Mouse (Mus musculus) lung, embryonic 14.5 days (tissue): ENCODE measurements at regions not wholly inside any gene's neighbourhood (a gene's known extent, or its start where the extent isn't known, plus 50 kb on each side); places are given as distances from the start of the nearest gene placed in this dataset.

Experiments used
- ATAC-seq: fragments of 200-750 bp; cut with Nextera tagmentation; 2 replicates; pipeline ENCODE4 v1.8.0; 2017; ENCODE audit warnings: mild to moderate bottlenecking, moderate TSS enrichment, moderate library complexity; ENCODE audit not compliant: insufficient read depth
- DNase-seq: peaks from one replicate; pipeline ENCODE4 v3.0.0-alpha.2; 2015
- H3K27ac ChIP-seq: fragments of 300-500 bp; sonication (generic); 2 replicates; pipeline ENCODE4 v1.5.1; 2014; ENCODE audit warnings: low read depth, mild to moderate bottlenecking, moderate library complexity
- H3K27me3 ChIP-seq: fragments of 300-500 bp; sonication (generic); 2 replicates; pipeline ENCODE4 v1.6.1; 2014; ENCODE audit warnings: low read length, control low read depth; ENCODE audit not compliant: insufficient read depth
- H3K36me3 ChIP-seq: fragments of 300-500 bp; sonication (generic); 2 replicates; pipeline ENCODE4 v1.6.1; 2014; ENCODE audit warnings: control low read depth; ENCODE audit not compliant: insufficient read depth
- H3K4me1 ChIP-seq: fragments of 300-500 bp; sonication (generic); 2 replicates; pipeline ENCODE4 v1.6.1; 2014; ENCODE audit warnings: antibody characterized with exemption, control low read depth; ENCODE audit not compliant: insufficient read depth
- H3K4me2 ChIP-seq: fragments of 300-500 bp; sonication (generic); 2 replicates; pipeline ENCODE4 v1.6.1; 2014; ENCODE audit warnings: mild to moderate bottlenecking
- H3K4me3 ChIP-seq: fragments of 300-500 bp; sonication (generic); 2 replicates; pipeline ENCODE4 v1.5.1; 2014; ENCODE audit warnings: low read depth, low read length
- H3K9ac ChIP-seq: fragments of 300-500 bp; sonication (generic); 2 replicates; pipeline ENCODE4 v1.6.1; 2014
- H3K9me3 ChIP-seq: fragments of 300-500 bp; sonication (generic); 2 replicates; pipeline ENCODE4 v1.6.1; 2016; ENCODE audit warnings: low read depth, low read length, control low read depth
- CTCF ChIP-seq: IDR thresholded peaks from 2 replicates; pipeline ENCODE4 v1.5.1; 2016; ENCODE audit warnings: antibody characterized with exemption, low read depth
- WGBS: fragments of 180-500 bp; shearing (Covaris S2); extraction: QIAGEN DNeasy Blood & Tissue Kit; methylation state at CpG from one replicate; pipeline ENCODE4 v1.1.7; 2014; 5-methylcytosine and 5-hydroxymethylcytosine counted together

DNA sequence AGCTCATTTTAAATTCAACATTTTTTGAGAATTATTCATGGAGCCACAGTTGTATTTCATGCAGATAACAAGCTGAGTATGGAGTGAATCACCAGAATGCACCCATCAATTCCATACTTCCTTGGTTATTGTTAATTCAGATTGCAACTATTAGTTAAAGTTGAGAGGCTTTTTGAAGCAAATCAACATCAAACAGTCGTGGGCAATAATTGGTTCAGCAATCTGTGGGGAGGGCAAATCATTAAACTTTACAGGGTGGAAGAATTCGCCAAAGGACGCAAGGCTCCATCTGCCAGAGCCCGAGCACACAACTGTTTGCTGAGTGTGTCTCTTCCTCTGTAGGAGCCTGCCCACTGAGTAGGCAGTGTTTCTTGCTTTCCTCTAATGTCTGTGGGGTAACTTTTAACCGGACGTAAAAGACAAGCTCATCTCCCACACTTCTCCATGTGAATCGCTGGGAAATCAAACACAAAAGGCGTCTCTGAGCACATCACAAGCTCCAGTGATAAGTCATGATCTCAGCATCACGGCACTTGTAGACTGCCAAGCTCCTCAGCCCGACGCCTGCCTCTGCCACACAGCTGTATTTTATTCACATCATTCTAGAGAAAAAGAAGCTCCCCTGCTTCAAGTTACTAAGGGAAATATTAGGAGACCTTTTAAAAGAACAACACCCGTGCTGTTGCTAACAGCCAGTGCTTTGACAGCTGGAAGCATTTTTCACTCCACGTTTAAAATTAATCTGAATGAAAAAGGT, 75.7 kb upstream of the Pja2 start:
- H3K9me3 ChIP-seq, result no peaks in the 10 kb centered on the region
- TF ChIP-seq CTCF, result no peak
- H3K4me1 ChIP-seq, result no peaks in the 10 kb centered on the region
- no peak overlapping the region for H3K4me3 ChIP-seq
- ATAC-seq (no peak), DNase-seq (peak; percentile 17)
- no peaks in the 10 kb centered on the region for H3K36me3 ChIP-seq
- H3K9ac ChIP-seq, result no peak overlapping the region
- no peak overlapping the region for H3K27ac ChIP-seq
- 33% methylated on average over 13 of the region's 13 CpGs for WGBS
- H3K27me3 ChIP-seq, result no peaks in the 10 kb centered on the region
- no peak overlapping the region for H3K4me2 ChIP-seq

DNA sequence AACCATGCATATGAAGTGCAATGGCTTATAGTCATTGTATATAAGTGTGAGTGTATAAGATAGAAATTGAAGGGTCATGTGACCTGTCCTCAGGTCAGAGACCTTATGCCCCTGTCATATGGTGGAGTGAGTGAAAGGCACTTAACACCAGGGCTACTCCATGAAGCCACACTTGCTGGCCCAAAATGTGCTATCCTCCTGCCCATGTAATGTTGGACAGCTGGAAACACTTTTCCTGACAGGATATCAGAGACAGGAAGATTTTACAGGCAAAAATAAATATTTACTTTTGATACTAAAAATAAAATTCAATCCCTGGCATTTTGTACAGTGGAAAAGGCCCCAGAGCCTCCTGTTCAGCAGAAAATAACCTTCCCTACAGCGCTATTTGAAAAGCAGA, 94.1 kb upstream of the Pja2 start:
- Histone ChIP-seq H3K9ac (no peak overlapping the region), H3K4me2 (no peak overlapping the region), H3K4me3 (no peak overlapping the region), H3K27me3 (no peaks in the 10 kb centered on the region), H3K9me3 (no peaks in the 10 kb centered on the region), H3K4me1 (no peaks in the 10 kb centered on the region), H3K36me3 (no peaks in the 10 kb centered on the region), H3K27ac (no peak overlapping the region)
- 42% methylated on average over 1 of the region's 1 CpGs for WGBS
- TF ChIP-seq CTCF, result no peak
- DNase-seq (peak; percentile 76), ATAC-seq (peak; percentile 87)

DNA sequence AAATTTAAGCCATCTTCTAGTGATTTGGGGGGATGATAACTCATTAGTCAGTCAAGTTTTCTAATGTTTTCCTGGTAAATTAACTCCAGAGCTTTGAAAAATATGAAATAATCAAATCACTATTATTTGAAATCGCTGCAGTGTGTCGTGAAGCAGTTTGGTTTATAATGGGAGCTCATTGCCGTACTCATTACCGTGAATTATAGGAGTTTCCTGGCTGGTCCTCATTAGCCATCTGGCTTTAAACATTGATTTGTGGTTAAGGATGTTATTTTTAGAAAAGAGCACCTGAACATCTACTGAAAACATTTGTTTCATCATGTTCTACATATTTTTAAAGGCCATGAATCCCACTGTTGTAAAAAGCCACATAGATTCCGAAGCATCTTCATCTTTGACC, 94.8 kb upstream of the Pja2 start:
- DNase-seq, result no peak
- WGBS, result 65% methylated on average over 5 of the region's 5 CpGs
- no peaks in the 10 kb centered on the region for H3K9me3 ChIP-seq
- H3K27me3 ChIP-seq, result no peaks in the 10 kb centered on the region
- H3K4me1 ChIP-seq, result no peaks in the 10 kb centered on the region
- H3K36me3 ChIP-seq, result no peaks in the 10 kb centered on the region
- H3K27ac ChIP-seq, result no peak overlapping the region
- no peak for ATAC-seq
- TF ChIP-seq CTCF, result no peak
- H3K4me2 ChIP-seq, result no peak overlapping the region
- H3K4me3 ChIP-seq, result no peak overlapping the region
- H3K9ac ChIP-seq, result no peak overlapping the region

DNA sequence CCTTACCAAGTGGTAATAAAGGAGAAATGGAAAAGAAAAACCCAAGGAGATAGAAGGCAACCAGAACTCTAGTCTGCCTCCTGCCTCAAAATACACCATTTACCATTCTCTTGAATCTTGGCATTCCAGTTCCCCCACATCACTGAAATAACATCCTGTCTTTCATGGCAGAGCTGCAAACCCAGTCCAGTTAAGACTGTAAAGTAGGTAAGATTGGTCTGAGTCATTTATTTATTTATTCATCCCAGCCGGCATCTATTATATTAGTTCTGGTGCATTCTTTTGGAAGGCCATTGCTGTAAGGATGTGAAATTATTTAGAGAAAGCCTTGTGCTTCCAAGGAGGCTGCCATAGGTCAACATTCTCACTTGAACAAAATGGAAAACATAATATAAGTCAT, 107.9 kb upstream of the Pja2 start:
- 53% methylated on average over 1 of the region's 1 CpGs for WGBS
- H3K4me3 ChIP-seq, result no peak overlapping the region

DNA sequence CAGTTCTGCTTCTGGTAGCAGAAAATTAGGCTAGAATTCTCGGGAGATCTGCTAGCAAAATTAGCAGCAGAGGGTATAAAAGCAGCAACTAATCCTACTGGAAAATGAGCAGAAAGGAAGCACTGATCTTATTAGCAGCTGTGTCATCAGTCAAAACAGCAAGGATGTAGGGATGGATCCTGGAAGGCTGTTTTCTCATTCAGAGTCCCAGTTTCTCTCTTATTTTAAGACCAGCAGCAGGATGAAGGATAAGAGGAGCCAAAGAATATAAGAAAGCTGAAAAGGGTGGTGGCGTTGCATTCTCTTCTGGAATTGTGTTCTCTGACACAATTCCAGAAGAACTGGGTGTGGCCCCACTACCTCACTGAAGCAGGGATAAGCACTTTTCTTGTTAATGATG, 123.0 kb upstream of the Pja2 start:
- ATAC-seq (no peak), DNase-seq (no peak)
- no peaks in the 10 kb centered on the region for H3K4me1 ChIP-seq
- H3K4me2 ChIP-seq, result no peak overlapping the region
- TF ChIP-seq CTCF, result no peak
- H3K27ac ChIP-seq, result no peak overlapping the region
- no peaks in the 10 kb centered on the region for H3K9me3 ChIP-seq
- no peaks in the 10 kb centered on the region for H3K36me3 ChIP-seq
- WGBS, result 62% methylated on average over 2 of the region's 2 CpGs
- no peak overlapping the region for H3K9ac ChIP-seq
- no peaks in the 10 kb centered on the region for H3K27me3 ChIP-seq
- H3K4me3 ChIP-seq, result no peak overlapping the region

More for the DNA sequence above, 107.9 kb upstream of the Pja2 start:
- ATAC-seq, result no peak
- DNase-seq, result no peak
- H3K9ac ChIP-seq, result no peak overlapping the region
- TF ChIP-seq CTCF, result no peak
- no peaks in the 10 kb centered on the region for H3K9me3 ChIP-seq
- H3K36me3 ChIP-seq, result no peaks in the 10 kb centered on the region
- no peak overlapping the region for H3K27ac ChIP-seq
- H3K27me3 ChIP-seq, result no peaks in the 10 kb centered on the region
- H3K4me2 ChIP-seq, result no peak overlapping the region
- H3K4me1 ChIP-seq, result no peaks in the 10 kb centered on the region

DNA sequence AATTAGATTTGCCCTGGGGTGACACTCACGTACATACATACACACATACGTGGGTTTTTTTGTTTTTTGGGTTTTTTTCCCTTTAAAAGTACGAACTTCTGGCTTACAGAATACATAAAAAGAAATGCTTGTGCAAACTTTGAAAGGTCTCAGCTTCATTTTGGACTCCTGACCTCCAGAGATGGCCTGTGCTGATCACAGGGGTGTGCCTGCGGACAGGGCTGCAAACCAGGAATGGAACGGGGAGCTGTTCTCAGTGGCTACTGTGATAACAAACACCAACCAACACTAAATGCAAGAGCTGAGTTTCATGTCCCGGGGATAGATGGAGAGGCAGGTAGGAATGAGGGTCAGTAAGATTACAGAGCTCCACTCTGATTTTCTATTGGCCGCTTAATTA, 134.3 kb upstream of the Man2a1 start:
- H3K27ac ChIP-seq, result no peak overlapping the region
- no peaks in the 10 kb centered on the region for H3K36me3 ChIP-seq
- no peaks in the 10 kb centered on the region for H3K27me3 ChIP-seq
- DNase-seq (no peak), ATAC-seq (no peak)
- TF ChIP-seq CTCF, result no peak
- no peak overlapping the region for H3K4me3 ChIP-seq
- no peaks in the 10 kb centered on the region for H3K4me1 ChIP-seq
- WGBS, result 82% methylated on average over 7 of the region's 7 CpGs
- H3K9me3 ChIP-seq, result no peaks in the 10 kb centered on the region
- no peak overlapping the region for H3K4me2 ChIP-seq
- no peak overlapping the region for H3K9ac ChIP-seq

DNA sequence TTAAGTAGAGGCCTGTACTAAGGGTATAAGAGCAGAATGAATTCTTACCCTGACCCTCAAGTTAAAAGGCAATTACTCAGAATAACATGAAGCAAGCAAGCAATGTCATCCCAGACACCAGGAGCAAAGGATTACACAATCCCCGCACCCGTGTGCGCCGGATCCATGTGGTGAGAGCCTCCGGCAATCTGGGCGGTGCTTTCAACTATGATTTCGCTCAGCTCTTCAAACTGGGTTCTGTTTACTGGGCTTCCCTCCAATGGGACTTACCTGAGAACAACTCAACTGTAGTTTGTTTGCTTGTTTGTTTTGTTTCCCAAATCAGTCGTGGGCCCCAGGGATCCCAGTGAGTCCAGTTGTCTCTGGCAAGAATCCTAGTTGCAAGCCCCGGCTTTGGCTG, 133.8 kb upstream of the Man2a1 start:
- Histone ChIP-seq H3K4me3 (no peak overlapping the region), H3K4me1 (no peaks in the 10 kb centered on the region), H3K27ac (no peak overlapping the region), H3K4me2 (no peak overlapping the region), H3K36me3 (no peaks in the 10 kb centered on the region), H3K9ac (no peak overlapping the region), H3K9me3 (no peaks in the 10 kb centered on the region), H3K27me3 (no peaks in the 10 kb centered on the region)
- DNase-seq, result peak; percentile 31
- ATAC-seq, result no peak
- WGBS, result 76% methylated on average over 9 of the region's 9 CpGs
- TF ChIP-seq CTCF, result no peak
